Mouse (Mus musculus): ENCODE data around the gene Olfr131.
"Not testable (repeated sequence)": the region's sequence is repeated elsewhere in the genome, so short reads cannot be mapped to it uniquely, and the experiment has no call there.

DNA sequence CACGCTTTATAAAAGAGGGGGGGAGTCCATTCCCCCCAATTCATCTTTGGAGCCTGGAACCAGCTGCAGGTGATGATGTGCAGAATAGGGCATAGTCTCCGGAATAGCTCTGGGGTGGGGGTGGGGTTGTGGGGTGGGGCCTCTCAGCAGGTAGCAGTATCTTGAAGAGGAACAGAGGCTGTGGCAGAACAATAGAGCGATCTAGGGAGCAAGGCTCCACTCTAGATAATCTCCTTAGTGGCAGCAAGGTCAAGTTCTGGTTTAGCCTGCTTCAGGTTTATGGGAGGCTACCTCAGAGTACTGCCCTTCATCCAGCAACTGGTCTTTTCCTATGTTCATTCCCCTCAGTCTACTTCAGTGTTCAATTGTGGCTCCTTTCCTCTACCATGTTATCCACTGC lies 36.9 kb upstream of the Olfr131 start:
- TF ChIP-seq CTCF (IDR thresholded peaks at IDR 0.05 in 2 of 3, conservative IDR thresholded peaks at IDR 0.05 in 1 of 3; ENCODE audit: control insufficient read depth in 1 of 3, insufficient read depth in 1 of 3, low read depth in 2 of 3, low read length in 3 of 3, poor library complexity in 1 of 3, severe bottlenecking in 1 of 3); MEF2A (IDR thresholded peaks at IDR 0.05; ENCODE audit: extremely low read depth, insufficient replicate concordance, low read depth, low read length, poor library complexity, severe bottlenecking); NELFE (IDR thresholded peaks at IDR 0.05; ENCODE audit: low read depth, low read length); GATA1 (IDR thresholded peaks at IDR 0.05; ENCODE audit: low read depth, low read length); EP300 (IDR thresholded peaks at IDR 0.05; ENCODE audit: low read depth in 1 of 2, low read length in 2 of 2); TBP (IDR thresholded peaks at IDR 0.05; ENCODE audit: low read depth, low read length); POLR2A (IDR thresholded peaks at IDR 0.05; ENCODE audit: control insufficient read depth in 1 of 2, insufficient read depth in 1 of 2, low read depth in 1 of 2, low read length in 2 of 2, poor library complexity in 1 of 2); NRF1 (IDR thresholded peaks at IDR 0.05; ENCODE audit: insufficient read depth, low read depth, low read length, poor library complexity, severe bottlenecking); UBTF (IDR thresholded peaks at IDR 0.05; ENCODE audit: borderline replicate concordance, insufficient read depth, low read depth, low read length); MAX (IDR thresholded peaks at IDR 0.05; ENCODE audit: low read length); ETS1 (IDR thresholded peaks at IDR 0.05; ENCODE audit: low read depth, low read length); POLR2AphosphoS2 (IDR thresholded peaks at IDR 0.05; ENCODE audit: low read length); BHLHE40 (IDR thresholded peaks at IDR 0.05; ENCODE audit: borderline replicate concordance, low read depth, low read length); MYC (IDR thresholded peaks at IDR 0.05; ENCODE audit: low read depth, low read length): not testable (repeated sequence)

Data from MEL (cell line).